Mouse (Mus musculus): ENCODE measurements around the gene Eif2d.

The Eif2d gene

DNA sequence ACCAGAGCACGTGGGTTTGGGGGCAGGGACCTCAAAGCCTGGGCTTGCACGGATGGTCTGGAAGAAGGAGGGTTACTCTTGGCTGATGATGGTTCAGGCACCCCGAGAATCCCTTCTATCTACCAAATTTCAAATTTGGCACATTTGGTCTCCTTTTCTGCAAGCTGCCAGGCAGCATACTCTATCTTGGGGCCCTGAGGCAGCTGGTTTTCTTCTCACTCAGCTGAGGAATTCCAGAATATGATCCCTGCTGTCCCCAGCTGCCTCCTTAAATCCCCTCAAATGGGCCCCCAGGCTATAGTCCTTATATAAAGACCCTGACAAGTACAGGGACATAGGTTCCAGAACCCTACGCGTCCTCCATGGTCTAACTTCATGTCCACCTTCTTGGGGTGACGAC lies 60.4 kb downstream of the Eif2d start:
- DNase-seq (ENCODE audit: low spot score) = no peak

GRCm38 (mm10) chr1:131218933-131219332 lies 66.0 kb downstream of the Eif2d start:
- DNase-seq (ENCODE audit: low spot score) = no peak

GRCm38 (mm10) chr1:131221822-131222590 lies 69.0 kb downstream of the Eif2d start:
- DNase-seq (ENCODE audit: low spot score) = no peak

DNA sequence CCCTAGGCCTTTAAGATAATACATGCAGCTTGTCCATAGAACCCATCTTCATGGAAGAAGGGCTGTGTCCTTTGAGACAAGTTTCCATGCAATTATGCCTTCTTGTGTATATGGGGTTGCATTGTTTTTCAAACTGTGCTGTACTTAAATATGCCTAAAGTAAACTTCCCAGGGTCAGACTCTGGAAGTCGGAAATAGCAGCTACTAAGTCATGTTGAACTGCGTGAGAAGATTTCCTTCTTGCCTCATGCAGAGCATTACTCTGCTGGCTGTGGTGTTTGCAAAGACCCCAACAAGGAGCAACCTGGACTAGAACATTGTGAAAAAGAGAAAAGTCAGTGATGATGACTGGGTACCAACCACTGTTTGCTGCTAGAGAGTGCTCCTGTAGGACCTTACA lies 70.4 kb downstream of the Eif2d start:
- DNase-seq (ENCODE audit: low spot score) = no peak

GRCm38 (mm10) chr1:131224848-131225471 lies 72.0 kb downstream of the Eif2d start:
- DNase-seq (ENCODE audit: low spot score) = no peak

GRCm38 (mm10) chr1:131228225-131228624 lies 75.2 kb downstream of the Eif2d start:
- DNase-seq (ENCODE audit: low spot score) = no peak

DNA sequence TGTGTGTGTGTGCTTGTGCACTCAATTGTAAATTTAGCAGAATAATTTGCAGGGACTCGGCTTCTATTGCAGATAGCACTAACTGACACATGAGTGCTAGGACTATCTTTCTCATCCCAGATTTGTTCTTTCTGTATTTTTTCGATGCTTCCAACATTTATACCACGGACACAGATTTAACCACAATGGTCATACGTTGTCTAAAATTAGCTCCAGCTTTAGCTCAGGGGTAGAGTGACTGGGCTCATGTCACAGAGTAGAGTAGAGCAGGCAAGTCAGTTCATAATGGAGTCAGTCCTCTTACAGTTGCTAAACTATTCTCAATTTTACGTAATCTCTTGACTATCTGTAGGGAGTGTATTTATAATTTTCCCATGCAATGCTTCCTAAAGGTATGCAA lies 75.7 kb downstream of the Eif2d start:
- no peak for DNase-seq (ENCODE audit: low spot score)

DNA sequence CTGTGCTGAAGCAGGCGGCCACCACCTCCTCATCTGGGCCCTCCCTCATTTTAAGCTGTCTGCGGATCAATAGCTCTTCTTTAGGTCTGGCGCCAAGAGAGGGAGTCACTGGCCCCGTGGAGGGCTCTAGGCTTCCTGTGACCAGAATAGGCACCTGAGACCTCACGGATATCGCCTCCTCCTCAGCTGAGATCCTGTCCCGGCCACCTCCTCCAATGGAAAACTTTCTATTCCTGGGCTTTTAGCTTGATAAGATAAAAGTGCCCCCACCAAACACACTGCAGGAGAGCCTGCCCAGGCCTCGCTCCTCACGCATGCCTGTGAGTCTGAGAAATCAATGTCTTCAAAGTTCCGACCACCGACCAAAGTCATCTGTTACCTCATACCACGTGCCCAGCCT lies 80.5 kb downstream of the Eif2d start:
- DNase-seq (ENCODE audit: low spot score) = no peak

DNA sequence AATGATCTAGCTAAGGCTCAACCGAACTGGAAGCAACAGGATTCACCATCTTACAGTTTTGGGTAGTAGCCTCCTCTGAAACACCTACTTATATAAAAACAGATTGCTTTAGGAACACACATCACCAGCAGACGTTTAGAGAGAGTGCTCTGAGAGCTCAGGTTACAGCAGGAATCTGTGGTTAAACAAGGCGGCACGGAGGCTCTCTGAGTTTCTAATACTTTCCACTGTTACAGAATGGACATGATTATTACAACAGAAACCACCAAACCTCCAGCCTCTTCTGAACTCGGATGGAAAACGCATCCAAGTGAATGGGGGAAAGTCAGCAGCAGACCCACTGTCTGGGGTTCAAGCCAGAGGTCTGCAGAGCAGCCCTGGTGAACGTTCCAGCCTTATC lies 83.1 kb downstream of the Eif2d start:
- no peak for DNase-seq (ENCODE audit: low spot score)
